Mouse (Mus musculus) layer of hippocampus, adult 8-10 months (tissue): ENCODE measurements around the gene Tpst2. TPM values are rescaled to one million over a fixed set of nuclear protein-coding genes. Genes with fewer than 3 reads are reported as not detected.

Experiments
- DNase-seq, 2 experiments: peaks; one replicate each; pipeline ENCODE4 v3.0.0; 2022; ENCODE audit warnings: low spot score in 2 of 2
- total RNA-seq, 4 experiments: library from RNA; stranded (reverse); gene quantifications; 2 replicates each; pipeline ENCODE4 v1.2.4; 2022

The Tpst2 gene
- total RNA-seq, 4 experiments from 2014 or later = 33.0 to 49.0 (median 39.5) TPM

GRCm38 (mm10) chr5:112325546-112326445 lies 49.3 kb downstream of the Tpst2 start, which contains the start of gene Tfip11:
TSS of gene Tfip11 (plus strand) at chr5:112326358.
- DNase-seq = peak; percentile 94 to 96

GRCm38 (mm10) chr5:112326446-112327009 lies 50.0 kb downstream of the Tpst2 start:
- DNase-seq = no peak

GRCm38 (mm10) chr5:112327854-112328253 lies 51.4 kb downstream of the Tpst2 start:
- no peak for DNase-seq

GRCm38 (mm10) chr5:112329805-112330564 lies 53.5 kb downstream of the Tpst2 start:
- no peak for DNase-seq

- DNase-seq = no peak
These were observed 59.0 kb downstream of the Tpst2 start for GRCm38 (mm10) chr5:112335473-112335872.

GRCm38 (mm10) chr5:112337004-112337403 lies 60.5 kb downstream of the Tpst2 start:
- no peak for DNase-seq

GRCm38 (mm10) chr5:112339215-112339614 lies 62.7 kb downstream of the Tpst2 start:
- DNase-seq = no peak

GRCm38 (mm10) chr5:112342463-112343204 lies 66.1 kb downstream of the Tpst2 start, which contains the start of the genes Srrd and Hps4:
TSS of gene Srrd (minus strand) at chr5:112343040.
TSS of gene Hps4 (plus strand) at chr5:112343083.
- DNase-seq = peak; percentile 66 to 87

- no peak for DNase-seq
These were observed 66.7 kb downstream of the Tpst2 start for GRCm38 (mm10) chr5:112343205-112343595.

- peak; percentile 65 to 69 for DNase-seq
These were observed 67.8 kb downstream of the Tpst2 start for GRCm38 (mm10) chr5:112344092-112344960.

GRCm38 (mm10) chr5:112346211-112346965 lies 69.9 kb downstream of the Tpst2 start:
- DNase-seq = no peak

- DNase-seq = no peak
These were observed 72.7 kb downstream of the Tpst2 start for GRCm38 (mm10) chr5:112349169-112349568.

GRCm38 (mm10) chr5:112355493-112355892 lies 79.0 kb downstream of the Tpst2 start:
- no peak for DNase-seq

GRCm38 (mm10) chr5:112355910-112356309 lies 79.4 kb downstream of the Tpst2 start, which contains the start of gene Gm6583:
TSS of gene Gm6583 (minus strand) at chr5:112356033.
- no peak for DNase-seq

GRCm38 (mm10) chr5:112356322-112356721 lies 79.8 kb downstream of the Tpst2 start:
- DNase-seq = no peak

- no peak for DNase-seq
These were observed 83.0 kb downstream of the Tpst2 start for GRCm38 (mm10) chr5:112359520-112359919.

- no peak for DNase-seq
These were observed 83.6 kb downstream of the Tpst2 start for GRCm38 (mm10) chr5:112360077-112360476.

GRCm38 (mm10) chr5:112364184-112364797 lies 87.8 kb downstream of the Tpst2 start:
- DNase-seq = no peak
